21 mouse cellular contexts compared by ENCODE assay signal in the genomic region with DNA sequence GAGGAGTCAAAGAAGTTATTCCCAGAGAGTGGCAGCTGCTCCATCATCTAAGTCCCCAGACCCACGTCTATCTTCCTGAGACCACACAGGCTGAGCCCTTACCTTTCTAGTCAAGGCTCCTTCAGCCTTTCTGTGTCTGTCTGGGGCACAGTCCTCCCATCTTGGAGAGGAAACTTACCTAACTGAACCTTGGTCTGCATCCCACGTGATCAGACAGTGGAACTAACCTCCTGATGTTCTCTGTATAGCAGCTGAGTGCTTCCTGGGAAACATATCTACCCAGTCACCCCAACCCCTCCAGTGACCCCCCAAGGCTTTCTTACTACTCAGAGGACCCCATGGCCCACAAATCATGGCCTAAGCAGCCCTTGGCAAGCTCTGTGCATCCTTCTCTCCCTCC. TPM values are rescaled to one million over a fixed set of nuclear protein-coding genes. Genes with fewer than 3 reads are reported as not detected.
"Had no signal": no experiment of that assay in that cellular context is flagged by ENCODE, and none has a peak within 500 bp of the region (broad histone marks: within the 10 kb centered on the region; RNA-seq: fewer than 3 reads in every experiment).

No protein-coding gene starts in this region.

- H3K9me3 ChIP-seq: limb, embryonic 13.5 days; liver, embryonic 12.5 days; liver, embryonic 15.5 days; lung, embryonic 15.5 days had no signal

- H3K9ac ChIP-seq: hindbrain, embryonic 14.5 days; limb, embryonic 13.5 days; liver, embryonic 12.5 days; liver, embryonic 15.5 days; lung, embryonic 15.5 days had no signal

- H3K4me1 ChIP-seq: limb, embryonic 13.5 days; liver, embryonic 12.5 days; liver, embryonic 15.5 days; lung, embryonic 15.5 days had no signal

- DNase-seq: layer of hippocampus, postnatal 36 days; liver; lung, adult 18-20 months; lung, postnatal 10 days; lung, postnatal 36 days; midbrain, embryonic 14.5 days; thymus, adult 2 months; thymus, postnatal 14 days; thymus, postnatal 4 days had no signal

- ATAC-seq: hindbrain, postnatal 0 days; inflammation-experienced regulatory T-cells, adult 6 months; intestine, postnatal 0 days; liver, embryonic 12.5 days had no signal

- H3K4me2 ChIP-seq: hindbrain, embryonic 14.5 days; limb, embryonic 13.5 days; liver, embryonic 12.5 days; liver, embryonic 15.5 days; lung, embryonic 15.5 days; midbrain, embryonic 11.5 days had no signal

- H3K36me3 ChIP-seq: limb, embryonic 13.5 days; liver, embryonic 12.5 days; liver, embryonic 15.5 days; lung, embryonic 15.5 days had no signal

- H3K27ac ChIP-seq: hindbrain, embryonic 14.5 days; hindbrain, postnatal 0 days; left cerebral cortex, adult 2 months; limb, embryonic 13.5 days; liver, embryonic 12.5 days; liver, embryonic 15.5 days; lung, embryonic 15.5 days; stomach, postnatal 0 days had no signal

- H3K4me3 ChIP-seq: left cerebral cortex, adult 2 months; limb, embryonic 13.5 days; liver, embryonic 12.5 days; liver, embryonic 15.5 days; lung, embryonic 15.5 days had no signal

RNA-seq across cellular contexts. Expression of a gene that starts 6.1 kb away (rescaled TPM):
- polyA plus RNA-seq: inflammation-experienced regulatory T-cells, adult 6 months; liver, embryonic 12.5 days; liver, embryonic 15.5 days; spleen, adult 2 months; thymus, adult 2 months had no signal
